Mouse (Mus musculus): ENCODE data around the gene Tmsb15a.
"Not testable (repeated sequence)": the region's sequence is repeated elsewhere in the genome, so short reads cannot be mapped to it uniquely, and the experiment has no call there.

The Tmsb15a gene

DNA sequence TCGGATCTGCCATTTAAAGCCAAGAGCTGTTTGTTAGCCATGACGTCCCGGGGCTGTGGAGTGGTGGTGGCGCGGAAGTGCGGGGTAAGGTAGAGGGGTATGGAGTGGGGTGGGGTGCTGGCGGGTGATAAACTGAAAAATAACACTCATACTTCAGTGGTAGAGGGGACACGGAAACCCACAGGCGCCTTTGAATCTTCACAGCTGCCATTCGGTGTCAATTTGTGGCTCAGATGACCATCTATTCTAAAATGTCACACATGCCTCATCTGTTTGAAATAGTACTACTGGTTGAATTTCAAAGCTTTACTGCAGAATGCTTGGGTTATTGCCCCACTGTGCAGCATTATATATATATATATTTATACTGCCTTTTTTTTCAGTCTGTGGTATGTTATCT, at the start of gene Tmsb15a:
TSS of gene Tmsb15a (minus strand) at position 101 of the 400 bp plus-strand sequence.
- no peak for DNase-seq (ENCODE audit: low read depth, low spot score)

- DNase-seq (ENCODE audit: low read depth, low spot score) = no peak
Observed at GRCm38 (mm10) chrX:135768565-135768964, 43.5 kb upstream of the Tmsb15a start.

DNA sequence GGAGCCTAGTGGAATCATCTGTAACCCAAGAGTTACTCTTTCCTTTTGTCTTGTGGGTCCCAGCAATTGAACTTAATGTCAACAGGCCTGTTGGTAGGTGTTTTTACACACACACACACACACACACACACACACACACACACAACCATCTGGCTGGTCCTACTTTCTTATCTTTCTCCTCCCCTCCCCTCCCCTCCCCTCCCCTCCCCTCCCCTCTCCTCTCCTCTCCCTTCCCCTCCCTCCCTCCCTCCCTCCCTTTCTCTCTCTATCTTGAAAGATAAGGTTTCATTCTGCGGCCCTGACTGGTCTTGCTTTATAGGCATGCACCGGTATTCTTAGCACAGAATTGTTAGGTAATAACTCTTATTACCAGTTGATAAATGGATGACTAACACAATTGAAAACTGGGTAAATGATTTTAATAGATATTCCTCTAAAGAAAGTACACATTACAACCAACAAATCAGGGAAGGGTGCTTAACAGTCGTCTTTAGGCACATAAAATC, 43.0 kb upstream of the Tmsb15a start:
- DNase-seq (ENCODE audit: low read depth, low spot score) = no peak

DNA sequence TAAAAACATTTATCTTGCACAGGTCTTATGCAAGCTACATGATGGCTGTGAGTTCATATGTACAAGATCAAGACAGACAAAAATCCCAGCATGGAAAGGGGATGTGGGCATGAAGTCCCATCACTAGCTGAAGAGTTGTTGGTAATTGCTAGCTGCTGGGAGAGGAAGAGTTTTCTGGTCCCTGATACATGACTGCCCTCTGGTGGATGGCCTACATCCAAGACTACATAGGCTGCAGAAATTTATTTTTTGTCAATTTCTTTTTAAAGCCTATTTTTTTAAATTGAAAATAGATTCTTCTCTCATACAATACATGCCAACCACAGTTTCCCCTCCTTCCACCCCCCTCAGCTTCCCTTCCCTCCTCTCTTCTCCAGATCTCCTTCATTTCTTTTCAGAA, 36.6 kb upstream of the Tmsb15a start:
- DNase-seq (ENCODE audit: low read depth, low spot score) = no peak

DNA sequence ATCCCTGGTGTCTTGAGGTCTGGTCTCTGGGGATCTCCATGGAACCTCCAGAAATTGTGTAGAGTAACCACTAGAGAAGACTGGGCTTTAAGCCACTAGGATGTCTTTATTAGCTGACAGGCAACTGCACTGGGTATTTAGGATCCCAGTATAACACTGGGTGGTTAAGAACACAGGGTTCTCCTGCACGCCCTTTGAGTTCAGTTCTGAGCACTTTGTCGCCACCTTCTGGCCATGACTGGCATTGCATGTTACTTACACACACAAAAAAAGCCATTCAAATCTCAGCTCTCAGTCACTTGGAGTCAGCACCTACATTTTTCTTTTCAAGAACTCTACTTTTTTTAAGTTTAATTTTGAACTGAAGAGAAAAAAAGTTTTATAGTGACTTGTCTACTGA, 27.8 kb upstream of the Tmsb15a start:
- no peak for DNase-seq (ENCODE audit: low read depth, low spot score)

DNA sequence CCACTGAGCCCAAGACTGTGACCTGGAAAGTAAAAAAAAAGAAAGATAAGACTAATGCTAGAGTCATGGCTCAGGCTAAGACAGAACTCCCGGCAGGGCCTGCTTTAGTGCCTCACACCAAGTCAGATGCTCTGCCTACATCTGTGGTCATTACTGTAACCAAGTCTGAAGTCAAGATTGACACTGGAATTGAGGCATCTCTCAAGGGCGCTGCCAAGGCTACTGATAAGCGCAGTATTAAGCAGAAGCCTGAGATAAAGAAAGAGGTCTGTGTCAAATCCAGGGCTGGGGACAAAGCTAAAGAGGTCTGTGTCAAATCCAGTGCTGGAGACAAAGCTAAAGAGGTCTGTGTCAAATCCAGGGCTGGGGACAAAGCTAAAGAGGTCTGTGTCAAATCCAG, 20.3 kb upstream of the Tmsb15a start:
- DNase-seq (ENCODE audit: low read depth, low spot score) = not testable (repeated sequence)

DNA sequence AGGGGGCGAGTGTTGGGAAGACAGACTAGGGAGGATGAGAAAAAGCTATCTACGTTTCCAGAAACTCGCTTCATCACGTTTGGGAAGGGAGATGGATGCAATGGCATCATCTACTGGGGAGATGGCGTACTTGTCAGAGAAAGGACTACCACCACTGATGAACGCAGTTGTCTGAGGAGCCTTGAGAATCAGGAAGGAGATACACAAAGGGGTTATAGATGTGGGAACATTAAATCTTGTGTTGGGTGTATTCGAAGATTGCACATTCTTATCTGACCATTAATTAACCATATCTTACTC, 17.9 kb upstream of the Tmsb15a start:
- no peak for DNase-seq (ENCODE audit: low read depth, low spot score)

- peak; percentile 87 for DNase-seq (ENCODE audit: low read depth, low spot score)
Observed at GRCm38 (mm10) chrX:135742304-135743055, 17.4 kb upstream of the Tmsb15a start, which contains the start of the genes Armcx5 and Gprasp1. Gene Armcx5 (plus strand): TSS chrX:135742733. Gene Gprasp1 (plus strand): TSS chrX:135742733.

DNA sequence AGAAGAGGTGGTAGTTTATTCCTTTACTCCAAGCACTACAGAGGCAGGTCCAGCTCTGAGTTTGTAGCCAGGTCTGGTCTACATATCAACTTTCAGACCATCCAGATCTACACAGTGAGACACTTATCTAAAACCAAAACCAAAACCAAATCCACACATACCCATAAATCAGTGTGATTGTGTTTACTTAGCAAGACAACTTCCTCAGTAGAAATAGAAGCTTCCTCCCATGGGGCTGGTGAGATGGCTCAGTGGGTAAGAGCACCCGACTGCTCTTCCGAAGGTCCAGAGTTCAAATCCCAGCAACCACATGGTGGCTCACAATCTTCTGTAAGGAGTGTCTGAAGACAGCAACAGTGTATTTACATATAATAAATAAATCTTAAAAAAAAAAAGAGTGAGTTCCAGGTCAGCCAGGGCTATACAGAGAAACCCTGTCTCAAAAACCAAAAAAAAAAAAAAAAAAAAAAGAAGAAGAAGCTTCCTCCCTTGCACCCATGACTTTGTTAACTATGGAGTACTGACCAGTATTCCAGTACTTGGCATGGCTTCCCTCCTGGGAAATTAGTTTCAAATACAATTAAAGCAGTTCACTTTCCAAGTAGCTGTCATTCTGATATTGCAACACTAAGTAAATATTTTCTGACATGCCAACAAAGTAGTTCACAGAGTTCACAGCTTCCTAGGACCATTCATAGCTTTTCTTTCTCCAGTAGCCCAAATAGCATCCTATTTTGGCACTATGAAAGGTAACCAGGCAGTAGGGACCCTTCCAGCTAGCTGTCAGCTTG, 13.9 kb upstream of the Tmsb15a start:
- no peak for DNase-seq (ENCODE audit: low read depth, low spot score)

DNA sequence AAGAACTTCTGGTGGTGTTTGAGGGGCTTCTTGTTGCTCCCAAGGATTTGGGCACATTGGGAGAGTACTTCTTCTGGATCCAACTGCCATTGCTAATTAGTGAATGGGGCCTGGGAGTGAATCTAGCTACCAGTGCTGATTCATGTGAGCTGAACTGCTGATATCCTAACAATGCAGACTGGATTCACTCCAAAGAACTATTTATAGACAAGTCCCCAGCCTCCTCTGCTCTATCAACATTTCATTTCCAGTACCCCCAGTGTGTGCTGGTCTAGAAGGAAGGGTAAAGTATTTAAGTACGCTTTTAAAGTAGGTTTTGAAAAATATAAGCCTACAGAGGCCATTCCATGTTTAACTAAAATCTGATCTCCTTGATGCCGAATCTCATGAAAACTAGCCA, 12.2 kb downstream of the Tmsb15a start:
- no peak for DNase-seq (ENCODE audit: low read depth, low spot score)

DNA sequence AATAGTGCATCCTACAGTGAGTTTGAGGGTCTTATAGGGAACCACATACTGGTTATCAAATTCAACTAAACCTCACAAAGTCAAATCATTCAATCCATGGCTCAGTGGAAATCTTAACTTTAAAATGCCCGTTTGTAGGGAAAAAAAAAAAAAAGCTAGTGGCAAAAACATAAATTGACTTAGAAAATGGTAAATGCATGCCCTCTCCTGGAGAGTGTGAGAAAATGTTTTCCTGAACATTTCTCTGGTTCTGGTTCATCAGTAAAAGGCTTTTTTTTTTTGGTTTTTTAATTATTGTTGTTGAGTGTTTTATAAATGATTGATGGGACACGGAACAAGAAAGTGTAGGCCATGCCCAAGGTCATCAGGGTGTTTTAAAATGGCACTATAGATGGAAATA, 20.7 kb downstream of the Tmsb15a start:
- DNase-seq (ENCODE audit: low read depth, low spot score) = no peak

GRCm38 (mm10) chrX:135703111-135703510, 21.9 kb downstream of the Tmsb15a start:
- DNase-seq (ENCODE audit: low read depth, low spot score) = no peak

DNA sequence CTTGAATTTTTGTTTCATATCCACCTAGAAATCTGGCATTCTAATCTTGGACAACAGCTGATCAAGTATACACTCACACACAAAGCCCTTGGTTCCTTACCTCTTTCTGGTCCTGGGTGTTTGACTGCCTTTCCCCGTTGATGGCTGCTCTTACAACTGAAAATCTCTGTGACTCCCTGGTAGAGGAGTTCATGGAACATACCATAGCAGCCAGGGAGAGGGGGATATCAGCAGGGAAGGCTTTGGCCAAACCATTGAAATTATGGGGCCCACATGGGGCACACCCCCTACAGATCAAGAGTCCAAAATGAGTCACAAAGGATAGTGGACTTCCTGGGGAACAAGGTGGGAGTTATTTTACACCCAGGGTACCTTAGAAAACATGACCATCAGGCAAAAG, 31.4 kb downstream of the Tmsb15a start, which contains the start of gene Tcp11x2:
TSS of gene Tcp11x2 (minus strand) at position 158 of the 400 bp plus-strand sequence.
- DNase-seq (ENCODE audit: low read depth, low spot score) = no peak

DNA sequence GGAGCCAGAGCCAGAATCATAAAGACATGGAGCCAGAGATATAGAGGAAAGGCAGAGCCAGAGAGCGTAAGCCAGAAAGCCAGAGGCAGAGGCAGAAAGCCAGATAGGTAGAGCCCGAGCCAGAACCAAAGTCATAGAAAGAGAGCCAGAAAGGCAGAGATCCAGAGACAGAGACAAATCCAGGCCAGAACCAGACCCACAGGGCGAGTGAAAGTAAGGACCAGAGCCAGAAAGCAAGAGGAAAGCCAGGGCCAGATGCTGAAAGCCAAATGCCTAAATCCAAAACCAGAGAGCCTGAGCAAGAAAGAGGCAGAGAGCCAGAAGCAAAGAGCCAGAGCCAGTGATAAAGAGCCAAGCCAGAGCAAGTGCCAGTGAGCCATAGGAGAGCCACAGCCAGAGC, 37.3 kb downstream of the Tmsb15a start:
- no peak for DNase-seq (ENCODE audit: low read depth, low spot score)

- no peak for DNase-seq (ENCODE audit: low read depth, low spot score)
Observed at GRCm38 (mm10) chrX:135681858-135682257, 43.2 kb downstream of the Tmsb15a start.
